Mouse (Mus musculus): Measurements from ENCODE around the gene Cacna1a.

Cacna1a gene

GRCm38 (mm10) chr8:84388275-84388674, at the start of gene Cacna1a:
Gene Cacna1a, plus strand, starts transcription at chr8:84388440.
- peak; percentile 31 for DNase-seq

GRCm38 (mm10) chr8:84338493-84338892, 49.7 kb upstream of the Cacna1a start:
- no peak for DNase-seq

GRCm38 (mm10) chr8:84339320-84339719, 48.9 kb upstream of the Cacna1a start:
- DNase-seq, result no peak

GRCm38 (mm10) chr8:84339867-84340266, 48.4 kb upstream of the Cacna1a start:
- DNase-seq, result no peak

- DNase-seq, result peak; percentile 24
These were observed 47.6 kb upstream of the Cacna1a start for GRCm38 (mm10) chr8:84340671-84341070.

DNA sequence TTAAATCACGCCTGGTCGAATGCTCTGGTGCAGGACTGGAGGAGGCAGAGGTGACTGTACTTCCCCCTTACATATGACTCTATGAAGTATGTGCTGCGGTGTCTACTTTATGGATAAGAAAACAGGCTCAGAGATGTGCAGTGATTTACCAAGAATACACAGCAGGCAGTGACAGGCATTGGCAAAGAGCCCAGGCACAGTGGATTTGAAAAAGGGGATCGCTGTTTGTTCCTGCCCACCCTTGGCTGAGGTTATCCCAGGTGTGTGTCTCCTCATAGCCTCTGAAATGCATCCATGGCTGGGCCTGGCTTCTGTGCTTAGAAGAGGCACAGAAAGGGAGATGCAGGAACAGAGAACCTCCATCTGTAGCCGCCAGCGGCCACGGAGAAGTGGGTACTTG, 42.7 kb upstream of the Cacna1a start:
- DNase-seq, result no peak

GRCm38 (mm10) chr8:84346421-84346820, 41.8 kb upstream of the Cacna1a start:
- no peak for DNase-seq

- DNase-seq, result no peak
These were observed 38.7 kb upstream of the Cacna1a start for GRCm38 (mm10) chr8:84349526-84349925.

GRCm38 (mm10) chr8:84350960-84351359, 37.3 kb upstream of the Cacna1a start:
- no peak for DNase-seq

- no peak for DNase-seq
These were observed 31.8 kb upstream of the Cacna1a start for GRCm38 (mm10) chr8:84356482-84356881.

DNA sequence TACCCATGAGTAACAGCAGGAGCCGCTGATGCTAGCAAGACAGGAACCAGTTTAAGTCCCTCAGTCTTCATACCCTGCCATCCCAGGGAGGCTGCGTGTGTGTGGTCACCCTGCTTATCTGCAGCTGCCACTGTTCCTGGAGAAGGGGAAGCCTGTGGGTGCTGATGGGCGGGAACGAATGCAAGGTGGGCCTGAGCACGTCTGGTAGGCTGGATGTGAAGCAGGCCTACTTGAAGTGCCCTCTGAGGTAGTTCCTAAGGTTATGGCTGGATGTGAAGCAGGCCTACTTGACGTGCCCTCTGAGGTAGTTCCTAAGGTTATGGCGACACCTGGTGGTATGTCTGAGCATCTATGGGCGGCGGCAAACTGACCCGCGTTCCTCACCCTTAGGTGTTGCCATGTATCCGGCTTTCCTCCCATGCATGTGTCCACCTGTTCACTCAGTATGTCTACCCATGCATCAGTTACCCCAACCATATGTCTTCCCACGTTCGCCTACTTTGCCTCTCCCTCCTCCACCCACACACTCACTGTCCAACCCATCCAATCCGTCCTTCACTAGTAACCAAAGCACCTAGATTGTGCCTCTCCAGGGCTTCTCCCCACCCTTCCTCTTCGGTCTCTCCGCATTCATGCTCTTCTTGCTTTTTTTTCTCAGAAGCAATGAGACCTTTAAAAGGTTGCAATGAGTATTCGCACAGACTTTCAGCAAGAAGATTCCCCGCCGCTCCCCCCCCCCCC, 30.4 kb upstream of the Cacna1a start:
- peak; percentile 85 for DNase-seq

DNA sequence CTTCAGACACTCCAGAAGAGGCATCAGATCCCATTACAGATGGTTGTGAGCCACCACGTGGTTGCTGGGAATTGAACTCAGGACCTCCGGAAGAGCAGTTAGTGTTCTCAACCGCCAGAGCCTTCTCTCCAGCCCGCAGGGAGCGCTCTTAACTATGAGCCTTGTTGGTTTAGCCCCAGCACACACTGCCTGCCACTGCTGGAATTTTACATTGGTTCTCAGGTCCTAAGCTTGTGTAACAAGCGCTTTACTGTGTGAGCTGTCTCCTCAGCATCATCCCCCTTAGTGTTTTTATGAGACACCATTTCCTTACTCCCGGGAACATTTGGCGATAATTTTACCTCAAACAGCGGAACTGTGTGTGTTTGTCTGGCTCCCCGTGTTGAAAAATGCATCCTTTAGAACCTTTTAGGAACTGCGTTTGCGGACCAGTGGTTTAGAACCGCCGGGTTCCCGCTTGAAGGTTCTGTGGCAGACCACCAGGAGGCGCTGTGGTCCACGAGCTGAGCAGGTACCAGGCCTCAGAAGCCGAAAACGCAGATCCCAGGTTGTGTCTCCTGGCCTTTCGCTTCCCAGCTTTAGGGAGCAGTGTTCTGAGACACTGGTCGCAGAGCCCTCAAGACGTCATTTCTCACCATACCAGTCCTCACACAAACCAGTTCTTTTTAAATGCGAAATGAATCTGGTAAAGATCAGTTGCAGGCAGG, 24.7 kb upstream of the Cacna1a start:
- peak; percentile 85 for DNase-seq

- DNase-seq, result no peak
These were observed 23.0 kb upstream of the Cacna1a start for GRCm38 (mm10) chr8:84365197-84365596.

- no peak for DNase-seq
These were observed 17.3 kb upstream of the Cacna1a start for GRCm38 (mm10) chr8:84370972-84371371.

DNA sequence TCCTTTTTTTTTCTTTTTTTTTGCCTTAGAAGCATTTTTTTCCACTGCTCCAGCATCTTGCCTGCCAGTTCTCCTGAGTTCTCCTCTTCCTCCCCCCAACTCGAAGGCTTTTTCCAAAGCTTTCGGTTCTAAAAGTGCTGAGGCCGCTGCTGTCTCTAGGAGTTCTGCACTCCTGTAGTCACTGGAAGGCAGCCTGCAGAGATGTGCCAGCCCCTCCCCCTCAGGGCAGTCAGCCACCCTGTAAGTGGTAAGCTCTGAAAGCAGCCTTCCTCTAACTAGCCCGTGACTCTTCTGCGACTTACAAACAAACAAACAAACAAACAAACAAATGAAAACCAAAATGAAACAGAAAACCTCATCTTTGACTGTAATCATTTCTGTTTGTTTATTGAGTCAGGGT, 13.2 kb upstream of the Cacna1a start:
- DNase-seq, result no peak

DNA sequence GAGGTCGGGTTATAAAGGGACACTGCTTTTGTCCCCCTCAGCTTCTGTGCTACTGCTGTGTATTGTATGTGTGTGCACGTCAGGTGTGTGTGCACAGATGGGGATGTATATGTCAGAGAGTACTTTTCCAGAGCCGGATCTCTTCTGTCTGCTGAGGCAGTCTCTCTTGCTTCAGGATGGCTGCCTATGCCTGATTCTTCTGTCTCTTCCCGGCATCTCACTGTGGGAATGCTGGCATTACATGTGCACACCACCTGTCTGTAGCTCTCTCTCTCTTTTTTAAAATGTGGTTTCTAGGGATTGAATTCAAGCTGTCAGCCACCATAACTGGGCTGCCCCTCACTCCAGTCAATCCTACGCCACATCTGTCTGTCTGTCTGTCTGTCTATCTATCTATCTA, 12.4 kb upstream of the Cacna1a start:
- DNase-seq, result no peak

DNA sequence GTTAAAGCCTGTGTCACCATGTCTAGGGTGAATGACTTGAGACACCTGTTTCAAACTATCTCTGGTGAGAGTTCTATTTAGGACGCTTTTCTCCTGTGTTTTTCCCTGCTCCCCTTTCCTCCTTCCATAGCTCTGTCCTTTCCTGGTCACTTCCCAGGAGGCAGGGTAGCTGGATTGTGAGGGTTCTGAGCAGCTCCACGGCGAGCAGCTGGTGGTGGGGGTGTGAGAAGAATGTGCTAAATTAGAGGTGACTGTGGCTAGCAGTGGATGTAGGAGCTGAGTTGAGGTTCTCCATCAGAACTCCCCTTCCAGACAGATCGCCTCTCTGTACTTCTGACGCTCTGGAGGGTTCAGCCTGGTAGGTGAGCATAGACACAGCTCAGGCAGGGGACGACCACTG, 11.7 kb upstream of the Cacna1a start:
- no peak for DNase-seq

GRCm38 (mm10) chr8:84381676-84382075, 6.6 kb upstream of the Cacna1a start:
- DNase-seq, result no peak

GRCm38 (mm10) chr8:84388773-84389172, 533 bp downstream of the Cacna1a start:
- DNase-seq, result peak; percentile 56

GRCm38 (mm10) chr8:84389173-84389572, 933 bp downstream of the Cacna1a start:
- no peak for DNase-seq

- DNase-seq, result no peak
These were observed 3.4 kb downstream of the Cacna1a start for GRCm38 (mm10) chr8:84391611-84392010.

- DNase-seq, result no peak
These were observed 7.7 kb downstream of the Cacna1a start for GRCm38 (mm10) chr8:84395751-84396457.
